Mouse (Mus musculus) T-helper 1 cell (primary cell): ENCODE measurements at regions not wholly inside any gene's neighbourhood (a gene's known extent, or its start where the extent isn't known, plus 50 kb on each side); places are given as distances from the start of the nearest gene placed in this dataset.

ENCODE experiments used
- in situ Hi-C: fragments of 300-600 bp; cut with MboI, MseI; formaldehyde crosslinking; loops from one replicate; pipeline ENCODE4 v1.15.1; 2025; ENCODE audit warnings: high pct_unique_total_duplicates

DNA sequence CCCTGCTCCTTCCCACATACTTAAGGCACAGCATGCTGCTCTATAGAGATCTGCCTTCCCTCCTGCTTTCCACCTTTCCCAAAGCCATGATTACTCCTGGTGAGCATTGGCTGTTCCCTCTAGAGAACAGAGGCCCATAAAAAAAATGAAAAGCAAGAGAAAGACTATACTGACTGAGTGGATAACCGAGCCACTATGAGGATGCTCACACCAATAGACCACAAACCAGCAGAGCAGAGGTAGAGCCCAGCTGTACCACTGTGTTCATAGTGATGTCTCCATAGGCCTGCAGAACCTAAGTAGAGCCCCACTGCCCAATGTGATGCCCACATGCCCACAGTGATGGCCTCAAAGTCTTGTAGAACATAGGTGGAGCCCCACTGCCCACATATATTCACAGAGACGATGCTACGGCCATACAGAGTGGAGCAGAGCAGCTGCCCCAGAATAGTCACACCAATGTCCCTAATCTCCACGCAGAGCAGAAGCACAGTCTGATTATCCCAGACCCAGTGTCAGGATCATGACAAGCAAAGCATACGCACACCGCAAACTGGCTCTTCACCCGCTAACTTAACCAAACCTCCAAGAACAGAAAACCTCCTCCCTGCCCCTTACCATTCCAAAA, 174.8 kb upstream of the Nr4a3 start:
- in situ Hi-C loops: no loop called here

DNA sequence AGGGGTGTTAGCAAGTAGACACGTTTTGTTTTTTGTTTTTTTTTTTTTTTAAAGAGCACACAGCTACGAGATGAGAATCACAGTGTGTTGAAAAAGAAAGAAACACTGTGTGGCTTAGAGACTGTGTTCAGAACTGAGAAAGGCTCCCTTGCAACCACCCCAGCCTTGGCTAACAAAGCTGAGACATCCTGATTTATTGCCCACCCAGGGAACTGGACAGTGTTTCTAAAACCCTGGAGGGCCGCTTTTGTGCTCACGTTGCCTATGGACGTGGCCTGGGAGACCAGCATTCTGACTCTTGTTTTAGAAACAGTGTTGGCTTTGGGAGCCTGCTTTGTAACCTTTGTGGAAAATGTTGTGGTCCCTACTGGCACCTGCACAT, 174.3 kb upstream of the Nr4a3 start:
- in situ Hi-C loops: no loop called here

GRCm38 (mm10) chr4:47881560-47881959, 163.4 kb upstream of the Nr4a3 start:
- in situ Hi-C loops: no loop called here

- in situ Hi-C loops: no loop called here
These were observed 162.9 kb upstream of the Nr4a3 start for GRCm38 (mm10) chr4:47882076-47882475.

DNA sequence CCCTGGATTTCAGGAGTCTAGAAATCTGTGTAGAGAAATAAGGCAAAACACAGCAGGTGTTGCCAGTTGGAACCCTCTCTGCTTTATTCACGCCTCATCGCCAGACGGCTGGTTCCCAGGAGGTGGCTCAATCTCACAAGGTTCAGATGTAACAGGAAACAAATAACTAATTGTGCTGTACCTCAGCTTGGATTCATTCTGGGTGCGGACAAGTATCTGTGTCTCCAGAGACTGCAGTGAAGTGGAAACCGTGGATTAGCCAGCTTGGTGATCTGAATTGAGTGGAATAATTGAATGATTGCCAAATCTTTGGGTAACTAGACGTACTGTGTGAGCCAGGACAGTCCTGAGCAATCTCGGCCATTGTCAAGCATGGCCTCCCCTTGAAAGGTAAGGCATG, 145.4 kb upstream of the Nr4a3 start:
- in situ Hi-C loops: no loop called here

DNA sequence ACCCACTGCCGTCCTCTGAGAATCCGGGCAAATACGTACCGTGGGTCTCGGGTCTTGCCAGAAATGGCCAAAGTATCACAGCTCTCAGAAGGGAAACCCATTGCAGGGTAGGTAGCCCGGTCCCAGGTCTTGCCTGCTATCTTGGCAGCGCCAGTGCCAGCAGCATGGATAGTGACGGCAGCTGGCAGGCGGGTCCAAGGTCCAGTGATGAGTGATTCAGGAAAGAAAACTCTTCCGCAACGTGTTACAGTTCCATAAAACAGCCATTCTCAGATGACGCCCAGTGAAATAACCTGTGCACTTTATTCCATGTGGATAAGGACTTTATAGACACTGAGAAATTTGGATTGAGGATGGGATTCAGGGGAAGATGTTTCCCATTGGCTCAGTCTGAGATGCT, 142.2 kb upstream of the Nr4a3 start:
- in situ Hi-C loops: no loop called here

GRCm38 (mm10) chr4:47912259-47912658, 132.7 kb upstream of the Nr4a3 start:
- in situ Hi-C loops: no loop called here

DNA sequence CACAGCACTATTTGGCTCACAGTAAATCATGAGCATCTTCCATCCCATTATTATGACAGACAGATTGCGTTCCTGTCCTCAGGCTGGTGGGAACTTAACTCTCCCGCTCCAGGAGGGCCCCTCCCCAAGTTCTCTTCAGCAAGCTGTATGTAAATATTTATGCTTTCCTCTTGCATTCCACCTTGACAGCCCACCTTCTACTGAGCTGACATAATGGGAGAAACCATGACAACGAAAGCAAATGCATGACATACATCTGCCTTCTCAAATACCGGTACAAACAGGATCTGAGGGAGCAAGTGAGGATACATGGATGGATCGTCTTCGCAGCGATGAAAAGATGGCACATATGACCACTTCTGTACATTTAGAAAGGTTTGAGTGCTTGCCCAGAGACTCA, 125.4 kb upstream of the Nr4a3 start:
- in situ Hi-C loops: no loop called here

DNA sequence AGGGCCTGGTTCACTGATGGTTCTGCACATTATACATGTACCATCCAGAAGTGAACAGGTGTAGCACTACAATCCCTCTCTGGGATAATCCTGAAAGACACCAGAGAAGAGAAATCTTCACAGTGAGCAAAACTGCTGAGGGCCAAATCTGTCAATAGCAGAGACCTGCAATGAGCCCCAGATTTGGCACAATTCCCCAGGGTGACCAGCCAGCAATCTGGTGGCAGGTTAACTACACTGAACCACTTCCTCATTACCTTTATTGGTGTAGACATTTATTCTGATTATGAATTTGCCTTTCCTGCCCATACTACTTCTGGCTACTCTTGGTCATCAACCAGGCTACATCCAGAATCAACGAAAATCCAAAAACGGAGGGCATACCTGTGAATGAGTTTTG, 113.5 kb upstream of the Nr4a3 start:
- in situ Hi-C loops: no loop called here

DNA sequence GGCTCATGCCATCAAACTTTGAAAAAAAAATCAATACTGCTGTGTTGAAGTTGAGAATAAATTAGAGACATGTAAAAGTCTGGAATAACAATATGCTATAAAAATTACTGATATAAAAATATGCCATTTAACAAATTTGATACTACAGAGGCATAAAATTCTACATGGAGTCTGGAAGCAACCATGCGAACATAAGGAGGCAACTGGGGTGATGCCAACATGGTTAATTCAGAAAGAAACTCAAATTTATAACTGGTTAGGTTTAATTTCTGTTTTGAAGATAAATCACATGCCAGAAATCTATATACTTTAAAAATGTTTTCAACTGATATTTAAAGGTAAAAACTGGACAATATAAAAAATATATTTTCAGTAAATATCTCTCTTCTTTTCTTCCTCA, 111.4 kb upstream of the Nr4a3 start:
- in situ Hi-C loops: no loop called here

GRCm38 (mm10) chr4:47935547-47935946, 109.4 kb upstream of the Nr4a3 start:
- in situ Hi-C loops: no loop called here

GRCm38 (mm10) chr4:47936470-47937125, 108.4 kb upstream of the Nr4a3 start:
- in situ Hi-C loops: no loop called here

GRCm38 (mm10) chr4:47947869-47948573, 96.9 kb upstream of the Nr4a3 start:
- in situ Hi-C loops: no loop called here

GRCm38 (mm10) chr4:47948789-47949188, 96.2 kb upstream of the Nr4a3 start:
- in situ Hi-C loops: no loop called here

- in situ Hi-C loops: no loop called here
These were observed 90.2 kb upstream of the Nr4a3 start for GRCm38 (mm10) chr4:47954576-47955305.

- in situ Hi-C loops: no loop called here
These were observed 80.3 kb upstream of the Nr4a3 start for GRCm38 (mm10) chr4:47964630-47965029.

- in situ Hi-C loops: no loop called here
These were observed 73.1 kb upstream of the Nr4a3 start for GRCm38 (mm10) chr4:47971861-47972260.

GRCm38 (mm10) chr4:47979579-47980313, 65.2 kb upstream of the Nr4a3 start:
- in situ Hi-C loops: no loop called here
